Mouse (Mus musculus) layer of hippocampus, postnatal 10 days (tissue): ENCODE results near the gene Xrcc2. TPM values are rescaled to one million over a fixed set of nuclear protein-coding genes. Genes with fewer than 3 reads are reported as not detected.
A peak's percentile ranks its signal among the peaks of the same experiment; 100 is the strongest.

Experiments used
- DNase-seq, 2 experiments: peaks; one replicate each; pipeline ENCODE4 v3.0.0; 2021; ENCODE audit warnings: low spot score in 2 of 2
- total RNA-seq, 2 experiments: library from RNA; stranded (reverse); gene quantifications; 2 replicates each; pipeline ENCODE4 v1.2.3; 2021

The Xrcc2 gene
- total RNA-seq, 2 experiments from 2014 or later: 6.3 to 7.9 TPM

- DNase-seq: no peak
Measured at GRCm38 (mm10) chr5:25671696-25672520, 33.7 kb downstream of the Xrcc2 start.

GRCm38 (mm10) chr5:25671051-25671450 lies 34.6 kb downstream of the Xrcc2 start:
- no peak for DNase-seq

- no peak for DNase-seq
Measured at GRCm38 (mm10) chr5:25668306-25668705, 37.3 kb downstream of the Xrcc2 start.

GRCm38 (mm10) chr5:25666684-25667083 lies 38.9 kb downstream of the Xrcc2 start:
- no peak for DNase-seq

GRCm38 (mm10) chr5:25666108-25666507 lies 39.5 kb downstream of the Xrcc2 start:
- peak; percentile 68 to 80 for DNase-seq

GRCm38 (mm10) chr5:25665516-25665915 lies 40.1 kb downstream of the Xrcc2 start:
- no peak for DNase-seq

GRCm38 (mm10) chr5:25663165-25663564 lies 42.5 kb downstream of the Xrcc2 start:
- DNase-seq: no peak

- DNase-seq: no peak
Measured at GRCm38 (mm10) chr5:25654578-25654987, 51.0 kb downstream of the Xrcc2 start.

- no peak for DNase-seq
Measured at GRCm38 (mm10) chr5:25653377-25653776, 52.2 kb downstream of the Xrcc2 start.

- DNase-seq: peak; percentile 73 to 78
Measured at GRCm38 (mm10) chr5:25652435-25652834, 53.2 kb downstream of the Xrcc2 start.

GRCm38 (mm10) chr5:25645661-25646364 lies 59.8 kb downstream of the Xrcc2 start:
- DNase-seq: no peak

GRCm38 (mm10) chr5:25644509-25644908 lies 61.1 kb downstream of the Xrcc2 start:
- no peak for DNase-seq

GRCm38 (mm10) chr5:25642741-25643140 lies 62.9 kb downstream of the Xrcc2 start:
- DNase-seq: no peak

Other genes with a start within 250 kb of the Xrcc2 start
- 10 to 100 TPM; 82.4 to 88.7 TPM for gene Kmt2c, start 207.0 kb downstream of the Xrcc2 start, total RNA-seq
- under 1 TPM in 1 of 2 experiments, not detected in 1; 0.18 TPM for gene Cct8l1, start 189.8 kb downstream of the Xrcc2 start, total RNA-seq
- gene Actr3b, start 54.2 kb upstream of the Xrcc2 start, total RNA-seq: 100 to 1,000 TPM; 221 to 229 TPM
- not detected for gene Gm21663, start 236.6 kb upstream of the Xrcc2 start, total RNA-seq
- gene Gm21671, start 248.6 kb upstream of the Xrcc2 start, total RNA-seq: not detected